Mouse (Mus musculus) liver, embryonic 11.5 days (tissue): ENCODE data around the gene Spns3. TPM values are rescaled to one million over a fixed set of nuclear protein-coding genes. Genes with fewer than 3 reads are reported as not detected.
A peak's percentile ranks its signal among the peaks of the same experiment; 100 is the strongest.

Experiments
- ATAC-seq: fragments of 200-750 bp; cut with Nextera tagmentation; replicated peaks from 2 replicates; pipeline ENCODE4 v1.8.0; 2017; ENCODE audit warnings: moderate number of reproducible peaks, mild to moderate bottlenecking, moderate TSS enrichment, moderate library complexity; ENCODE audit not compliant: low FRiP score
- DNase-seq: peaks from one replicate; pipeline ENCODE4 v3.0.0-alpha.2; 2017; ENCODE audit warnings: low spot score
- H3K27ac ChIP-seq: fragments of 300-500 bp; sonication (generic); 2 replicates; pipeline ENCODE4 v1.5.1; 2014; ENCODE audit warnings: mild to moderate bottlenecking, low read depth, low read length, control low read depth
- H3K27me3 ChIP-seq: fragments of 300-500 bp; sonication (generic); replicated peaks from 2 replicates; pipeline ENCODE4 v1.6.1; 2014; ENCODE audit warnings: low read length, mixed read lengths; ENCODE audit not compliant: control insufficient read depth, insufficient read depth
- H3K36me3 ChIP-seq: fragments of 300-500 bp; sonication (generic); 2 replicates; pipeline ENCODE4 v1.6.1; 2014; ENCODE audit warnings: mild to moderate bottlenecking, low read length, moderate library complexity, mixed read lengths; ENCODE audit not compliant: control insufficient read depth, insufficient read depth
- H3K4me1 ChIP-seq: fragments of 300-500 bp; sonication (generic); replicated peaks from 2 replicates; pipeline ENCODE4 v1.6.1; 2014; ENCODE audit warnings: low read length, mixed read lengths; ENCODE audit not compliant: control insufficient read depth, insufficient read depth
- H3K4me2 ChIP-seq: fragments of 300-500 bp; sonication (generic); 2 replicates; pipeline ENCODE4 v1.6.1; 2014; ENCODE audit warnings: mild to moderate bottlenecking, control low read depth, moderate library complexity
- H3K4me3 ChIP-seq: fragments of 300-500 bp; sonication (generic); 2 replicates; pipeline ENCODE4 v1.5.1; 2014; ENCODE audit warnings: low read depth, low read length, control low read depth
- H3K9ac ChIP-seq: fragments of 300-500 bp; sonication (generic); 2 replicates; pipeline ENCODE4 v1.6.1; 2014; ENCODE audit warnings: low read depth, low read length, control low read depth
- H3K9me3 ChIP-seq: fragments of 300-500 bp; sonication (generic); 2 replicates; pipeline ENCODE4 v1.6.1; 2016; ENCODE audit warnings: low read length, inconsistent platforms, mixed read lengths; ENCODE audit not compliant: control insufficient read depth
- WGBS: fragments of 180-500 bp; shearing (Covaris S2); extraction: QIAGEN DNeasy Blood & Tissue Kit; methylation state at CpG from one replicate; pipeline ENCODE4 v1.1.7; 2014; 5-methylcytosine and 5-hydroxymethylcytosine counted together
- polyA plus RNA-seq: library from polyadenylated mRNA; unstranded; fragments of >200 nt; fragmentation: Nextera tagmentation; extraction: Ambion mirVana; gene quantifications from 2 replicates; pipeline ENCODE4 v1.2.1, GENCODE M21; 2014

Spns3 gene
- polyA plus RNA-seq, 1 experiment from 2014 or later: 1.9 TPM

DNA sequence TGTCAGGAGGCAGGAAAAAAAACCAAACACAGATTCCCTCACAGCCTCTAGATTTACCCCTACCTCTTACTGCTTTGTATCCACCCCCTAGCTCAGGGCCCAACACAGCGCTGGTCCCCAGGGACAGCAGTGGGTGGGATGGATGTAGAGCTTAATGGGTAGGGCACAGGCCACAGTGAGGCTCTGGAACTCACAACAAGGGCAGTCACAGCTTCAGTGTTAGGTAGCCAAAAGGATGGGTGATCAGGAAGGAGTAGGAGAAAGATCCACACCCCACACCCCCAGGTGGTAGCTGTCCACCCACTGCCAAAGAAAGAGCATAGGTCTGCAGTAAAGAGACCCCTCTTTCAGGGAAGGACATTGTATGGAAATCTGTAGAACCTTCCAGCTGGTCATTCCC, 72.7 kb downstream of the Spns3 start:
- Histone ChIP-seq H3K4me1 (peaks cover 90% of the 10 kb centered on the region), H3K4me3 (no peak overlapping the region), H3K36me3 (peaks cover 2% of the 10 kb centered on the region; the same call in 1 of the 2 replicates), H3K27me3 (no peaks in the 10 kb centered on the region), H3K27ac (peak overlapping the region; percentile 46), H3K4me2 (no peak overlapping the region; the same call in 1 of the 2 replicates), H3K9me3 (no peaks in the 10 kb centered on the region), H3K9ac (no peak overlapping the region)
- DNase-seq: no peak
- no peak for ATAC-seq
- WGBS: 74% methylated on average over 1 of the region's 1 CpGs

- Histone ChIP-seq H3K4me1 (peaks cover 87% of the 10 kb centered on the region), H3K27ac (peak overlapping the region; percentile 46)
- DNase-seq: no peak
Measured at GRCm38 (mm10) chr11:72477182-72477581, 73.1 kb downstream of the Spns3 start.

DNA sequence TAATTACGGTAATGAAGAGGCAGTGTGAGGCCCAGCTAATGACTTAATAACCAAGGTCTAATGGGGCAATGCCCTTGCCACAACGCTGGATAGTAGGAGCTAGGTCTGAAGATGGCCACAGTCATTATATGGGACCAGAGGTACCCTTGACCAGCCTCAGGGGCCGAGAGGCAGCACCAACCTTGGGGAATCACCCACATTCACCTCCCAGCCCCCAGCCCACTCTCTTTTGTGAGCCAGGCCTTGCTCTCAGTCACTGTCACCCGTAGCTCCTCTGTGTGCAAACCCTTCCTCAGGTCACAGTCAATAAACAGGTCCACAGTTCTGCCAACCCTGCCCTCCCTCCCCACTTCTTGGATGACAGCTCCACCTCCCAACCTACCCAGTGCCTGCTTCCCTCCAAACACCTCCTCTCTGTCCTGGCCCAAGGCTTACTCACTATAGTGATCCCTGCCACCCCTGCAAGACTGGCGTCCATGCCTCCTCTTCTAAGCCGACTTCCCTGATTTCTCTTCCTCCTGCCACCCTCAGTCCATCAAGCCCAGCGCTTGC, 74.2 kb downstream of the Spns3 start:
- Histone ChIP-seq H3K4me1 (peaks cover 87% of the 10 kb centered on the region), H3K4me2 (peak overlapping the region; percentile 58), H3K9me3 (no peaks in the 10 kb centered on the region), H3K27me3 (no peaks in the 10 kb centered on the region), H3K36me3 (peaks cover 2% of the 10 kb centered on the region; the same call in 1 of the 2 replicates), H3K4me3 (peak overlapping the region; percentile 23), H3K9ac (peak overlapping the region; percentile 47), H3K27ac (peak overlapping the region; percentile 79)
- no peak for DNase-seq
- 48% methylated on average over 7 of the region's 7 CpGs for WGBS
- no peak for ATAC-seq

More at GRCm38 (mm10) chr11:72477182-72477581, 73.1 kb downstream of the Spns3 start:
- Histone ChIP-seq H3K27me3 (no peaks in the 10 kb centered on the region), H3K4me3 (no peak overlapping the region), H3K9me3 (no peaks in the 10 kb centered on the region), H3K36me3 (peaks cover 2% of the 10 kb centered on the region; the same call in 1 of the 2 replicates), H3K9ac (no peak overlapping the region), H3K4me2 (peak overlapping the region; percentile 4; the same call in 1 of the 2 replicates)
- 52% methylated on average over 5 of the region's 5 CpGs for WGBS
- ATAC-seq: no peak

- Histone ChIP-seq H3K4me1 (peaks cover 87% of the 10 kb centered on the region), H3K4me2 (peak overlapping the region; percentile 58), H3K4me3 (peak overlapping the region; percentile 23), H3K9ac (peak overlapping the region; percentile 47), H3K27ac (peak overlapping the region; percentile 79), H3K36me3 (peaks cover 2% of the 10 kb centered on the region; the same call in 1 of the 2 replicates), H3K9me3 (no peaks in the 10 kb centered on the region), H3K27me3 (no peaks in the 10 kb centered on the region)
- peak; percentile 81 for ATAC-seq
- DNase-seq: peak; percentile 61
- 37% methylated on average over 7 of the region's 7 CpGs for WGBS
Measured at GRCm38 (mm10) chr11:72475408-72475807, 74.9 kb downstream of the Spns3 start.

DNA sequence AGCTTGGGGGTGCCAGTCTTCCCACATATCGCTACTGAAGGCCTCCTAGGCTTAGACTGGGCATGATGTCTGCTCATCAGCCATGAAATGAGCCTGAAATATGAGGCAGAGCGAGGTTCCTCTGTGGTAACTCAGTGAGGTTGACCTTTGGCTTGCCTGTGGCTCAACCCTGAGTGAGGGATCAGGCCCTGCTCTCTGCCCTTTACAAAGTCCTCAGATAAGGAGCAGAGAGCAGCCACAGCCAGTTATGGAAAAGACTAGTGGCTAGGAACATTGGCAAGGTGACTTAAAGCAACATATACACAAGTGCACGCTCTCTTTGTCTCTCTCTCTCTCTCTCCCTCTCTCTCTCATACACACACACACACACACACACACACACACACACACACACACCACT, 75.4 kb downstream of the Spns3 start:
- Histone ChIP-seq H3K4me2 (peak overlapping the region; percentile 58), H3K27me3 (no peaks in the 10 kb centered on the region), H3K9ac (peak overlapping the region; percentile 39; the same call in 1 of the 2 replicates), H3K4me3 (no peak overlapping the region), H3K9me3 (no peaks in the 10 kb centered on the region), H3K4me1 (peaks cover 87% of the 10 kb centered on the region), H3K36me3 (peaks cover 2% of the 10 kb centered on the region; the same call in 1 of the 2 replicates), H3K27ac (peak overlapping the region; percentile 79)
- WGBS: 46% methylated on average over 3 of the region's 3 CpGs
- DNase-seq (no peak), ATAC-seq (peak; percentile 21)

DNA sequence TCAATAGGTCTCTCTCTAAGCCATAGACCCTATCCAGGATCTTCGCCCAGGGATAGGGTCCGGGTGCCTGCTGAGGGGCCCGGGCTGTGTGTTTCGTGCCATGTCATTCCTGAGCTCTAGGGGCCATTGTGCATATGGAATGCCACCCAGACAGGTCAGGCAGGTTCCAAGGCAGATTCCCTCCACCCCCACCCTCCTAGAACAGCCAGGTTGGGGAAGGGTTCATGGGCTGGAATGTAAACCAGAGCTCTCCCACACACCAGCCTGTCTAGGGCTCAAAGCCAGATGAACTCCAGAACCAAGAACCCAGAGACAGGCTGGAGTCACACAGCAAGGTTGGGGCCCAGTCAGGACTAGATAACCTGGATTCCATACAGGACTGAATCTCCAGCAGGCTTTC, 76.8 kb downstream of the Spns3 start:
- ATAC-seq (no peak), DNase-seq (no peak)
- WGBS: 88% methylated on average over 4 of the region's 4 CpGs
- no peak overlapping the region for H3K4me2 ChIP-seq
- no peaks in the 10 kb centered on the region for H3K9me3 ChIP-seq
- no peak overlapping the region for H3K9ac ChIP-seq
- H3K36me3 ChIP-seq: peaks cover 2% of the 10 kb centered on the region; the same call in 1 of the 2 replicates
- H3K4me1 ChIP-seq: peaks cover 88% of the 10 kb centered on the region
- H3K27ac ChIP-seq: peak overlapping the region; percentile 28; the same call in 1 of the 2 replicates
- H3K27me3 ChIP-seq: no peaks in the 10 kb centered on the region
- H3K4me3 ChIP-seq: no peak overlapping the region

DNA sequence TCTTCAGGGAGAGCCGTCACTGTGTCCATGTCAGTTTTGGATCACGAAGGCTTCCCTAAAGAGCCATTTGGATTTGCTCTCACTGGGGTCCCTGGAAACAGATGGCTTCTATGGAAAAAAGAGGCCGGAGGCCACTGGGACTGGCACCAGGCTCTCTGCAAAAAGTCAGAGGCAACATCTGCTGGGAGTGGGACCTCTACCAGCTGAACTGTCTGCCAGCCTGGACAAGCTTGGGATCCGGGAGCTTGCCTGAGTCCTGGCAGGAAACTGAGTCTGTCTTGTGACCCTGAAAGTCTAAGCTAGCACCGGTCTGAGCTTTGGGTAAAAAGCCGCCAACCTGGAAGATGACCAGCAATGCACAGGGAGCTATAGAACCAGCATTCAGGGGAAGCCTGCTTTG, 78.9 kb downstream of the Spns3 start:
- Histone ChIP-seq H3K4me3 (no peak overlapping the region), H3K4me2 (no peak overlapping the region), H3K27me3 (no peaks in the 10 kb centered on the region), H3K4me1 (peaks cover 88% of the 10 kb centered on the region), H3K9me3 (no peaks in the 10 kb centered on the region), H3K27ac (no peak overlapping the region), H3K36me3 (peaks cover 2% of the 10 kb centered on the region; the same call in 1 of the 2 replicates), H3K9ac (no peak overlapping the region)
- 89% methylated on average over 6 of the region's 6 CpGs for WGBS
- DNase-seq (no peak), ATAC-seq (no peak)

- Histone ChIP-seq H3K4me2 (no peak overlapping the region), H3K4me3 (no peak overlapping the region), H3K9me3 (no peaks in the 10 kb centered on the region), H3K4me1 (peaks cover 80% of the 10 kb centered on the region), H3K9ac (no peak overlapping the region), H3K27ac (peak overlapping the region; percentile 54), H3K36me3 (peaks cover 2% of the 10 kb centered on the region; the same call in 1 of the 2 replicates), H3K27me3 (no peaks in the 10 kb centered on the region)
- ATAC-seq (no peak), DNase-seq (no peak)
- WGBS: 55% methylated on average over 4 of the region's 4 CpGs
Measured at GRCm38 (mm10) chr11:72470004-72470403, 80.3 kb downstream of the Spns3 start.

DNA sequence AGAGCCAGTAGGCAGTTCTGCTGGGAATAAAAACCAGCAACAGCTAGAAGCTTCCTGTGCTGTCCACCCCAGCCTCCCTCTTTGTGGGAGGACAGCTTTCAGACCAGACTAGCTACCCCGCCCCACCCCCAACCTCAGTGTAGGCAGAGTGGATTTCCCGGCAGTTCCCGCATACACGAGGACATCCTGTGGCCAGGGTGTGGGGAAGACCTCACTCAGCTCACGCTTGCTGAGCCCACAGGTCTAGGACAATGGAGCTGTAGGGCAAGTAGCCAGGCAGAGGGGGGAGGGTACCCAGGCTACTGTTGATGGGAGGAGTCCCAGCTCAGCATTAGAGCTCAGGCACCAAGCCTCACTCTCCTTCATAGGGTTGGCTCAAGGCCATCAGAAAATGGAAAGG, 81.1 kb downstream of the Spns3 start:
- ATAC-seq (peak; percentile 27; the same call in 1 of the 2 replicates), DNase-seq (no peak)
- no peaks in the 10 kb centered on the region; the same call in 1 of the 2 replicates for H3K36me3 ChIP-seq
- peaks cover 72% of the 10 kb centered on the region for H3K4me1 ChIP-seq
- no peaks in the 10 kb centered on the region for H3K27me3 ChIP-seq
- H3K9me3 ChIP-seq: no peaks in the 10 kb centered on the region
- H3K4me2 ChIP-seq: no peak overlapping the region
- 0 out of 2 replicates have a peak overlapping the region, but pooled peaks have one; percentile 9 for H3K27ac ChIP-seq
- H3K9ac ChIP-seq: no peak overlapping the region
- WGBS: 33% methylated on average over 5 of the region's 5 CpGs
- no peak overlapping the region for H3K4me3 ChIP-seq
